Mouse (Mus musculus) induced T-regulatory cell, adult 2 months (primary cell): ENCODE measurements around the gene Celf1.
"Not testable (repeated sequence)": the region's sequence is repeated elsewhere in the genome, so short reads cannot be mapped to it uniquely, and the experiment has no call there.

ENCODE experiments used
- DNase-seq: peaks from one replicate; pipeline ENCODE4 v3.0.0-alpha.2; 2012; ENCODE audit warnings: low read depth

Celf1 gene

DNA sequence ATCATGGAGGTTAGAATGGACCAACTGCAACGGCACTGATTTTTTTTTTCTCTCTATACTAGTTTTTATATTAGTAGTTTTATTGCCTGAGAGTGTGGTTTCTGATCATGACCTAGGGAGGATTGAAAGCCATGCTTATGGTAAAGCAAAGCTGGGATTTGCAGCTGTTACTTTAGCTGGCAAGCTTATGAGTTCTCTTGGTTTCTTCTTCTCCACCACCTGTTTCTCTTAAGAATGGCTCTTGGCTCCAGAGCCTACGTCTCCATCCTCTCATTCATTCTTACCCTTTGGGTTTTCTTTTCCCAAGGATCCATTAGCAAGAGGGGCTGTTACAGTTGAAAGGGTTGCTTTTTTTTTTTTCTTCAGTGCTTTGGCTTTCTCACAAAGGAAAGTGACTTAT, 1.6 kb downstream of the Celf1 start:
- DNase-seq: no peak

DNA sequence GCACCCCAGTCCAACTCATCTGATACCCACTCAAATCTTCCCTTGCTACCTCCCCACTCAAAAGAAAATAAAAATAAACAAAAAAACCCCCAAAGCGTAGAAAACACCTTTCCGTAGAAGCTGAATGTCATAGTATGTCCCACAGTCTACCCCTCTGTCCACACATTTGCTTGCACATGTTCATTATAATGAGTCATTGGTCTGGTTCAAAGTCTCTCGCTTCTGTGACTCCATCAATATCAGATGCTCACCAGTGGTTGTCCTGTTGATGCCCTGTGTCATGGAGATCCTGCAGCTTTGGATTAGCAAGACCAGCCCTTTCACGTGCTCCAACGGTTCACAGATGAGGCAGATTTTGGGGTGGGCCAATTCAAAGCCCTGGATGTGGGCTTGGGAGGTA, 10.0 kb downstream of the Celf1 start:
- DNase-seq: no peak

DNA sequence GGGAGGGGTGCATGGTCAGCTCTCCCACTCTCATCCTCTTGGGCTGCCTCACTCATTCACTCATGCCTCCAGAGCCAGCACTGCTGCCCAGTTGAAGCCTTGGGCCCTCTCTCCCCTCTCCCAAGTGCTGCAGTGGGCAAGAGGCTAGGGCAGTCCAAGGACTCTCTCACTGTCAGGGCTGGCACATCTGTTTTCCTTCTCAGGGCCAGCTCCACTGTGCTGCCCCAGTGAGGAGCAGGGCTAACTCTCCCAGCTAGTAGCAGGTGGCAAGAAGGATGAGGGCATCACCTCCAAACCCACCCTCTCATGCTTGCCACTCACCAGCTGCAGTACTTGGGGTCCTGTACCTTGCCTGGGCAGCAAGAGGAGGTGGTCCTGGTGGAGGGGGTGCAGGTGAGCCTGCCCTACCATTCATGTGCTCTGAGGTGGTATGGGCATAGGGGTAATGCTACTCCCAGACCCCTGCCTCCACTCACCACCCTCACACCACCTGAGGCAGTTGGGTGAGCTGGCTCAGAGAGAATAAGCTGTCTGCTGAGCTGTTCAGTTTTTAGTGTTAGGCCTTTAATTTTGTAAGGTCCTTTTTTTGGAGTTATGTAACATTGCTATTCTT, 10.5 kb downstream of the Celf1 start:
- no peak for DNase-seq

DNA sequence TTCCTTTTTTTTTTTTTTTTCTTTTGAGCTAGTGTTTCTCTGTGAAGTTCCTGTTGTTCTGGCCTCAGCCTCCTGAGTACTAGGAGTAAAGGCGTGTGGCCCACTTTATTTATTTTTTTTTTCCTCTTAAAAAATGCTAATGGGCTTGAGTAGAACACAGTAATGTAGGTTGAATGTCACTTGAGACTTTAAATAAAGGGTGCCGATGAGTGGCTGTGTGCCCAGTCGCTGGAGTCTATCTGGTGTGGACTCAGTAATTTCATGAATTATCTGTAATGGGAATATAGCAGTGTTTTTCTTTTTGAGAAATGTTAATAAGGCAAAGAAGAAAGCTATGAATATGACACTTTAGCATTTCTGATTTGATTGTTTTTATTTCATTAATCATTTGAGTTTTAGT, 13.3 kb downstream of the Celf1 start:
- no peak for DNase-seq

DNA sequence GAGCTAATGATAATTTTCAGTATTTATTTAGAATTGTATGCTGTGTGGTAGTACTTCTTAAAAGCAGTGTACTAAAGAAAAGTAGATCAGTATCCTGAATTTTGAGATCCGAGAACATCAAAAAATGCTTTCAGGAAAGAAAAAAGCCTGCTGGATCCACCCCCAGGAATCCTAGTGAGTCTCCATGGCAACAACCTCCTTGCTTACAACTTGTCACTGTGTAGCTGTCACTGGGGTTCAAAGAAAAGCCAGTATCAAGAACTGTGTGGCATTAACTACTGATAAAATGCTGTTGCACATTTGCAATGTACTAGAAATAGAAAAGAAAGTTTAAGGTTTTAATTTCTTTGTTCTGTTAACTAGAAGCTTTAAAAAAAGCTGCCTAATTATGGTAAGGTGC, 15.9 kb downstream of the Celf1 start:
- DNase-seq: no peak

DNA sequence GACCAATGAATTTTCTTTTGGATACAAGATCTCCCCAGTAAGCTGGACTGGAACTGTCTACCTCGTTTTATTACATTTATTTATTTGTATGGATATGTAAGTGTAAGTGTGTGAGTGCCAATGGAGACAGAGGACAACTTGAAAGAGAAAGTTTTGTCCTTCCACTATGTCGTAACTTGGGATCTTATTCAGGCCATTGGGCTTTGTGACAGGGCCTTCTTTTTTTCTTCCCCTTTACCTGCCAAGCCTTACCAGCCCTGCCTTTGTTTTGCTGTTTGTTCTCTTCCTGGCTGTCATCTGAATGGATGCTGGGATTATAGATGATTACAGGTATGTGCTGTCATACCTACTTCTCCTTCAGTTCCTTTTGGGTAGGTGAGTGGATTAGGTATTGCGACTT, 18.7 kb downstream of the Celf1 start:
- DNase-seq: no peak

DNA sequence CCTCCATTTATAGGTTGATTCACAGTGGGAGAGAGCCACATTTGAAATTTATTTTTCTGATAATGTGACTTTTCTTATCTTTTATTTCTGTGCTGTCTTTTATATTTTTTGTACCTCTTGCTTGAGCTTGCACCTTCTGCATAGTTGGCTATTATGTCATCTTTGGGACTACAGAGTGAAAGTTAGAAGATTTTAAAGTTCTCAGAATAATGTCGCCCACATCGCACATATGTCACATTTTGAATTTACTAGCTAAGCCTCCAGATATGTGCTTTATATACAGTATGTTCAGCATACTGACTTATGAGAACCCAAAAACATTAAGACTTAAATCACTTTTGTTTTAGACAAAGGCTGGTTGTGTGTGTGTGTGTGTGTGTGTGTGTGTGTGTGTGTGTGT, 19.8 kb downstream of the Celf1 start:
- no peak for DNase-seq

DNA sequence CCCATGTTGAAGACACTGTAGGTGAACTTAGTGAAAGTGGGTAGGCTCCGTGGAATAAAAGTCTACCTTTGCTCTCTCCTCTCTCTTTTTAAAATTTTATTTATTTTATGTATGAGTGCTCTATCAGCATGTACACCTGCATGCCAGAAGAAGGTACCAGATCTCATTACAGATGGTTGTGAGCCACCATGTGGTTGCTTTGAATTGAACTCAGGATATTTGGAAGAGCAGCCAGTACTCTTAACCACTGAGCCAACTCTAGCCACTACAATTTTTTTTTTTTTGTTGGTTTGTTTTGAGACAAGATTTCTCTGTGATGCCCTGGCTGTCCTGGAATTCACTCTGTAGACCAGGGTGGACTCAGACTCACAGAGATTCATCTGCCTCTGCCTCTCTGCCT, 23.1 kb downstream of the Celf1 start:
- no peak for DNase-seq

DNA sequence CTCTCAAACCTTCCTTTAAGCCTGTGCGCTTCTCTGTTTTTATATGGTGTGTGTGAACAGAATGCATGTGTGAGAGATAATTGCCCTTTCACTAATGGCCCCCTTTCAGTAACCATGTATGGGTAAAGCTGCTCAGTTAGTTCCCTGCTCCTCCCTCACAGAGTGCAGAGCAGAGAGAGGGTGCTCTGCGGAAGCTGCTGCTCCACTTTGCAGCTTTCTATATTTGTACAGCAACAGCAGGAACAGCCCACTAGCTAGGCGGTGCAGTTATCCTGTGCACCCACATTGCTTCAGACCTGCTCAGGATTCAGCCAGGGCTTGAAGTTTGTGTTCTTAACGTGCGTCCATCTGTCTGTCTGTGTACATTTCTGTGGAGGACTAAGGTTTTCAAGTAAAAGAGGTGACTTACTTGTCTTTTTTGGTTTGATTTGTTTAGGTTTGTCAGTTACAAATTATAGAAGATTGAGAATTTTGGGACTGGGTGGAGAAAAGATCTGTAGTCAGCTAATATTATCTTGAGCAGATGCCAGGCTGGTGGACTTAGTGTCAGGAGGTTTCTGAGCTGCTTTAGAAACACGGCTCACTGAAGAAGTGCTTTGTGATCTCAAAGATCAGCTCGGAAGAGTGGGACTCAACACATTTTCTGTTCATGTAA, 24.8 kb downstream of the Celf1 start:
- no peak for DNase-seq

DNA sequence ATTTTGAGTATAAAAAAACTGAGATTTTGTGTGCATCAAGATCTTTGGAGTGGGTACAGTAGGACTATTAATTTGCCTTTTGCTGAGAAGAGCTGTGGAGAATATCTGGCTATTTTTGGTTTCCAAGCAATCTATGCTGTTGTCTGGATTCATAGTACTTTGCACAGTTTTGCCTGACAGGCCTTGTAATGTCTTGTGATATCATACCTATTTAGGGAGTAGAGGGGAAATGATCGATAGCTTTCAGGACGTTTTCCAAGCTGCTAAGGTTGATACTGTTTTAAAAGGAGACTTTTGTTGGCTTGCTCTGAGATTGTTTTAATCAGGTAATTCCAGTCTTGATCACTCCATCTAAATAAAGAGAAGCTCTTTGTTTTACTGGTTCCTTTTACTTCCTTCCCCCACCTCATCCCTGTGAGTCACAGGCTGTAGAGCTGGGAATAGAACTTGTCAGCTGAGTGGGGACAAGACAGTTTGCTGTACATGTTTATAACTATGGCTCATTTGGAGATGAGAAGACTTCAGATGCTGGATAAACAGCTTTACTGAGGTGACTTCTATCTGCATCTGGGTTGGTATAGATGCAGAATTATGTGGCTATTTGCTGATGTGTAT, 25.4 kb downstream of the Celf1 start:
- DNase-seq: no peak

DNA sequence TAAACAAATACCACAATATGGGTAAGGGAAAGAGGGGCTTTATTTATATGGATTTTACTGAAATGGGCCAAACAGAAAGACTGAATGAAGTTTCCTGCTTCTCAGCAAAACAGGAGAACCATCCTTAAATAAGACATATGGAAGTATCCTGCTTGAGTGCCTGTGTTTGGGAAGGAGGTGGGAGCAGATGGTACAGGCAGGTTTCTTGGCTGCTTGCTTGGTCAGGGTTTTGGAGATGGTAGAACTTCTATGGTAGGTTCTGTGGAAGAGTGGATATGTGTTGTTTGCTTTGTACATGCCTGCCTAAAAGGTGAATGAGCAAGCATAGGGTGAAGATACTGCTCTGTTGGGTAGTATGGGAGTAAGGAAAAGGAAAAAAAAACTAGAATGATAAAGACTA, 30.4 kb downstream of the Celf1 start:
- no peak for DNase-seq

DNA sequence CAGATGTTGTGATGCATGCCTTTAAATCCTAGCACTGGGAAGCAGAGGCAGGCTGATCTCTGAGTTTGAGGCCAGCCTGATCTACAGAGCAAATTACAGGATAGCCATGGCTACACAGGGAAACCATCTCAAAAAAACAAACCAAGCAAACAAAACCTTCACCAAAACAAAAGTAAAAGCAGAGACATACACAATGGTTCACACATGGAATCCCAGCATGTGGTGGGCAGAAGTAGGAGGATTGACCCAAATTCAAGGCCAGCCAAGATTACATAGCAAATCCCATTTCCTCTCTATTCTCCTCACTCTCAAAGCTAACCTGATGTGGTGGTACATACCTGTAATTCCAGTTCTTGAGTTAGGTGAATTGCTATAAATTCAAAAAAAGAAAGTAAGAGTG, 33.9 kb downstream of the Celf1 start:
- no peak for DNase-seq

DNA sequence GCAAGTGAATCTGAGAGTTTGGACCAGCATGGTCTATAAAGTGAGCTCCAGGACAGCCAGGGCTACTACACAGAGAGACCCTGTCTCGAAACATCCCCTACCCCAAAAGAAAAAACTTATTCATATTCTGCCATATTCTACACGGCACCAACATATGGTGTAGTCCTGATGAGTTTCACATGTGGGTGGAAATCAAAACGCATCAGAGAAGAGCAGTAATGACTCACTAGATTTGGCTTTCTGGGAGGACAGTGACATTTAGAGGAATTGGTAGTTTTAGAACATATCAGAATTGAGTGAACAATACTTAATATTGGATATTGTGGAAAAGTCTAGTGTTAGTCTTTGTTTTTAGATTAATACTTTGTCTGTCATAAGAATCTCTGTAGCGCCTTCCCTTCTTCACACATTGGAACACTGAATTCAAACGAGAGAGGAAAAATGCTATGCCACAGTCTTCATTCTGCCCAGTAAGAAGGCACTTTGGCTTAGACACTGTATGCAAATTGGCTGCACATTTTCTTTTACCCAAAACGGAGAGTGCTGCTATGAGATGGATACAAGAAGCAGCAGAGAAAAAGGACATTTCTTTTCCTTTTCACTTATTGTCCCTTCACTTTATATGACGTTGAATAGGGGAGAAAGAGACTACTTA, 35.1 kb downstream of the Celf1 start:
- DNase-seq: no peak

DNA sequence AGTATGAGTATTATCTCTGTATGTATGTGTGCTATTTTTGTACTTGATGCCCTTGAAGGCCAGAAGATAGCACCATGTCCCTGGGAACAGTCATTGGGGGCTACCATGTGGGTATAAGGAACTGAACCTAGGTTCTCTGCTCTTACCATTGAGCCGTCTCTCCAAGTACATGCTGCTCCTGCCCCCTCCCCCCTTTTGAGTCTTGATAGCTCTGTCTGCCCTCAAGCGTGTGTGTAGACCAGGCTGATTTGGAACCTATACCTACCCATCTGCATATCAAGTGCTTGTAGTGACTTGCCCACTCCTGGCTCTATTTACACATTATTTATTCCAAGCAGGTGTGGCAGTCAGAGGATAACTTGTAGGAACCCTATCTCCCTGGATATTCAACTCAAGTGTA, 36.4 kb downstream of the Celf1 start:
- no peak for DNase-seq

DNA sequence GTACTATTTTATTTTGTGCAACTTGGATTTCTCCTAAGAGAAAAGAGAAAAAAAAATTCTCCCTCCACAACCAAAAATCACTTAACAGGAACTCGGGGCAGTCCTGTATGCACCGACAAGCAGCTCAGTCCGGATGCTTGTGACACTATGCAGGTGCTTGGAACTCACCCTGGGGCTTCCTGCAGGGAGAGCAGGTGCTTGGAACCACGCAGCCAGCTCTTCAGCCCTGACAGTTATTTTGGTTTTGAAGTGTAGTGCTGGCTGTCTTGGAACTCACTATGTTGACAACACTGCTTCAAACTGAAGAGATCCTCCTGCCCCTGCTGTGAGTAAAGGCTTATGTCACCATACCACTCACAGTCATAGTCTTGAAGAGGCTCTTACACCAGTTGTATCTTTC, 37.1 kb downstream of the Celf1 start:
- DNase-seq: no peak

DNA sequence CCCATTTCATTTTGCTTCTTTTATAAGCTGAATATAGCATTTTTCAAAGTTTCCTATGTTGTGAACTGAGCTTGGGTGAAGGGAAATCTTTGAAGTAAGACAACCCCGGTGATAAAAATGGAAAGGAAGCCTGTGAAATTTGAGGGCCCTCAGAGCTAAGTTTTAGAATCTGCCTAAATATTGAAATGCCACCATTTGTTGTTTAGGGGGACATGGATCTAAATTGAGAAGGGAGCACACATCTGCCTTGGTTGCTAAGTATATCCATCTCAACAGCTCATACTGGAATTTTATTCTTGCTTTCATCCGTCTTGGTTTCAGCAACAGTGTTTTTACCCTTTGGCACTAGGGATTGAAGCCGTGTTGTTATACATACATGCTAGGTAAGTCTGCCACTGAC, 45.9 kb downstream of the Celf1 start:
- DNase-seq: no peak

DNA sequence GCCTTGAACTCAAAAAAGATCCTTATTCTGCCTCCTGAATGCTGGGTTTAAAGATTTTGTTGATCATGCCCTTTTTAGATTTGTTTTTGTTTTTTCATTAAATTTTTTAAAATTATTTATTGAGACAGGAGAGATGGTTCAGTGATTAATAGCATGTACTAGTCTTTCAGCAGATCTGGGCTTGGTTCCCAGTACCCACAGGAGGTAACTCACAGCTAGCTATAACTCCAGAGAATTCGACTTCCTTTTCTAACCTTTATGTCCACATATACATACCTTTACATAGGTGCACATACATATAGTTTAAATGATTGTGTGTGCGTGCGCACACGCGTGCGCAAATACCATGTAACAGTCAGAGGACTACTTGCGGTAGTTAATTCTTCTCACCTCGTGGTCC, 68.4 kb downstream of the Celf1 start:
- no peak for DNase-seq

DNA sequence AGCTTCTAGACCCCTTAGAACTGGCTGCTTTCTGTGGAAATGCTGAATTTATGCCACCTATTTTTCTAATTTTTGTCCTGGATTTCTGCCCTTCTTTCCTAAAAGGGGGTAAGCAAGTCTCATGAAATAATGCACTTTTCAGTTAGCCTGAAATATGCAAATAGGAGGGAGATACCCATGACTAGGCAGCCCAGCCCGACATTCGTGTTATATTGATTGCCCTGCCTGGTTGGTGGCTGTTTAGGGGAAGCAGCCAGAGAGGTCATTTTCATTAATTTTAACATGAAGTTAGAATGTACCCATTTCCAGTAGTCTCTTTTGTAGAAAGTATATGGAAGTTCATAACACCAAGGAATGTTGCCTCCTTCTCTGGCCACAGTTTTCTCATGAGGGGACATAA, 73.7 kb downstream of the Celf1 start:
- DNase-seq: no peak

DNA sequence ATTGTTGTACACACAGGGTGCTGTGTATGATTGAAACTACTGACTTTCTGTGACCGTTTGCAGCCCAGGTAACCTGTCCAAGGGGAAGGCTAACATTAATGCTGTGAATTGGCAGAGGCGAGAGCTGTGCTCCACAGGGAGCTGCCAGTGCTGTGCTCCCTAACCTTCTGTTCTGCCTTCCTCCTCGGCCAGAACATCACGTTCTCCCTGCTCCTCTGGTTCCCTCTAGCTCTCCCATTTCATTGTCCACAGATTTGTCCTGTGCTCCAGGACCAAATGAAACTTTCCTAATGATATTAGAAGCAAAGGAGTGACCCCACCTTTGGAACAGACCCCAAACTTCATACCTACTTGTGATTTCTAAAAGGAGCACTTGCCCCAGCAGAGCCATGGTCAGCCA, 75.2 kb downstream of the Celf1 start:
- DNase-seq: no peak

DNA sequence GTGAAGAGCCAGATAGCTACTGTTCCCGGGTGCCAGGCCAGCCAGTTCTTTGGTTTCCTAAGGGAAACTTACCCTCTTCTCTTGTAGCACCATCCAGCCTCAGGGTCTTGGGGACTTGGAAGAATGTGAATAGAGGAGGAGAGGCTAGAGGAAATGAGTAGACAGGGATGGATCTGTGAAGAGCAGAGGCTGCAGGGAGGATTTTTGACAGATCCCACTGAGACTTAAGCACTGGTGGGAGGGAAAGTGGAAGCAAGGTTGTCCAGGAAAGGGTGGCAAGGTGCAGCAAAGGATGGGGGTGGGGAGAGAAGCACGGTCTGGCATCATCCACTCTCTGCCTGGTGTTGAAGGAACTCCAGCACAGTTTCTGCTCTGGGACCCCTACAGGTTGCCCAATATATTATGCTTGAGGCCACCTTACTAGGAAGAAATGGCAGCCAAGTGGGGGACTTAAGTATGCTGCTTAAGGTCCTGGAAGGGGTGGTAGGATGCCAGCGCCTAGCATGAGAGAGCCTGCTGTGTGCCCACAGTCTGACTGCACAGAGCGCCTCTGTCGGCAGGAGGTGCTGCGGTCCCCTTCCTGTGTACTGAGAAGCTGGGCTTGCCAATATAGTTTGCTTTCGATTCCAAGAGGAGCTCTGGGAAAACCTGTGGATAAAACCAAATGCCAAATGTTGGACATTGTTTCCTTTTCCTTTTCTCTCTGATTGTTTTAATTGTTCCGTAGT, 78.0 kb downstream of the Celf1 start:
- no peak for DNase-seq

DNA sequence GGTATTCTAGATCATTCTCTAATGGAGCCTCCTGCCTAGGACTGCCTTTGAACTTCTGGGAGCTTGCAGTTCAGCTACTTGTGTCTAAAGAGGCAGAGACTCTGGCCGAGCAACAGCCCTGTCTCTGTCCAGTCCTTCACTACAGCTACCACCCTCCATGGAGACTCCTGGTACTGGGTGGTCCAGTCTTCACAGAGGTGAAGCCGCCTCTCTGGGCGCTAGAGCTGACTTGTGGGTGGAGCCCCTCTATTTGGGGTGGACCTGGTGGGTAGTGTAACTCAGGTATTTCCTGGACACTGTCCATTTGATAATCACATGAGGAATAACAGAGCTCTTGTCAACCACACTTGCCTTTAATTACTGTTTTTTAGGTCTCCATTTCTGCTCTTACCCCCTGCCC, 79.7 kb downstream of the Celf1 start:
- DNase-seq: no peak

DNA sequence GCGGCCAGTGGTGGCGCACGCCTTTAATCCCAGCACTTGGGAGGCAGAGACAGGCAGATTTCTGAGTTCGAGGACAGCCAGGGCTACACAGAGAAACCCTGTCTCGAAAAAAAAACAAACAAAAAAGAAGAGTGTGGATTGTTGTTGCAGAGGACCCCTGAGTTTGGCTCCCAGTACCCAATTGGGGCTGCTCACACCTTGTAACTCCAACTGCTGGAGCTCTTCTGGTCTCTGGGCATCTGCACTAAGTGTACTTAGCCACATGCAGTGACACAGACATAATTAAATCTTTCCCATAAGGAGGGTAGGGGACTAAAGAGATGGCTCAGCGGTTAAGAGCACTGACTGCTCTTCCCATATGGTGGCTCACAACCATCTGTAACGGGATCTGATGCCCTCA, 82.1 kb downstream of the Celf1 start:
- DNase-seq: not testable (repeated sequence)

DNA sequence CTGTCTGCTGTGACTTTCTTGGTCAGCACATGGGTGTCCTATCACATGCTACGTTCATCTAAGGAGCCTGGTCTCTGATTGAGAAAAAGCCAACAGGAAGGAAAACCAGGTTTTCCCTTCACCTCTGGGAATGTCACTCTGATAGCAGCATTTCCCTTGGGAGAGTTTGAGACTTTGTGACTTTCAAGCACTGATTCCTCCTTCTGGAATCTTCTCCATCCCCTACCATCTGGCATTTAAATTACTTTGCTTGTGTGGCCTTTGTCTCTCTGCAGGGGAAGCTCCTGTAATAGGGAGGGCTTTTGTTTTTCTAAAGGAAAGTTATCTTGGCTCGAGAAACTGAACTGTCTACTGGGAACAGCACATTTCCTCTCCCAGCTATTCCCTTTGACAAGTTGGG, 82.9 kb downstream of the Celf1 start:
- no peak for DNase-seq
